Mouse (Mus musculus) megakaryocyte, embryonic 14.5 days (primary cell): ENCODE measurements around the gene Pth2r.

Source experiments
- FLI1 ChIP-seq: IDR thresholded peaks from 2 replicates; pipeline ENCODE4 v1.6.1; 2012; ENCODE audit warnings: low read length, inconsistent platforms, mixed read lengths
- GATA1 ChIP-seq: IDR thresholded peaks from 3 replicates; pipeline ENCODE4 v1.6.1; 2012; ENCODE audit warnings: mixed read lengths, low read length, inconsistent platforms, borderline replicate concordance

DNA sequence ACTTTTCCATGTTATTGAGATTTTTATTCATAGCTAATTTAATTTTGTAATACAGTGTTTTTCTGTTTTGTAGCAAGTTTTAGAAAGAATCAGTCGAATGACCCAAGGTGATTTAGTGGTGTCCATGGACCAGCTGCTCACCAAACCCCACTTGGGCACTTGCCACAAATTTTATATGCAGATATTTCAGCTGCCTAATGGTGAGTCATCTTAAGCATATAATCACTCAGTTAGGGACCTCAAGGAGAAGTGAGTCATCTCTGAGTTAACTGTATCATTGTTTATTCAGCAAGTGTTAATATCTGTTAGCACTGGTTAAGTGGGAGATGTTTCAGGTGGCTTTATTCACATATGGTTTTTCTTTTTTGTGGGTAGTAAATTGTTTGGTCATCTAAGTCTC is 36.2 kb upstream of the Pth2r start:
- TF ChIP-seq GATA1: no peak
- TF ChIP-seq FLI1: no peak
